Mouse (Mus musculus) myocyte (in vitro differentiated cells): ENCODE measurements at regions not wholly inside any gene's neighbourhood (a gene's known extent, or its start where the extent isn't known, plus 50 kb on each side); places are given as distances from the start of the nearest gene placed in this dataset.

ENCODE experiments used
- H3K27me3 ChIP-seq: one replicate; pipeline ENCODE4 v1.6.1; 2011; ENCODE audit not compliant: control insufficient read depth, insufficient read depth, insufficient read length
- H3K36me3 ChIP-seq: one replicate; pipeline ENCODE4 v1.6.1; 2011; ENCODE audit not compliant: control insufficient read depth, insufficient read depth
- H3K4me2 ChIP-seq: one replicate; pipeline ENCODE4 v1.6.1; 2011; ENCODE audit warnings: low read depth, control low read depth
- H3K4me3 ChIP-seq: one replicate; pipeline ENCODE4 v1.5.1; 2011; ENCODE audit warnings: mild to moderate bottlenecking, control low read depth, moderate library complexity
- H3K79me2 ChIP-seq: one replicate; pipeline ENCODE4 v1.6.1; 2011; ENCODE audit not compliant: control insufficient read depth, insufficient read depth
- H3ac ChIP-seq: one replicate; pipeline ENCODE4 v1.6.1; 2011; ENCODE audit not compliant: control insufficient read depth, insufficient read length
- CEBPB ChIP-seq: IDR thresholded peaks from 2 replicates; pipeline ENCODE4 v1.6.1; 2011; ENCODE audit warnings: mild to moderate bottlenecking, moderate library complexity; ENCODE audit not compliant: poor library complexity, insufficient read depth, severe bottlenecking
- E2F4 ChIP-seq: IDR thresholded peaks from one replicate; pipeline ENCODE4 v1.6.1; 2011; ENCODE audit warnings: mild to moderate bottlenecking, control low read depth, moderate library complexity; ENCODE audit not compliant: insufficient read depth
- MAX ChIP-seq: IDR thresholded peaks from one replicate; pipeline ENCODE4 v1.6.1; 2011; ENCODE audit warnings: low read depth, mild to moderate bottlenecking, control low read depth
- MYOD1 ChIP-seq, 3 experiments: IDR thresholded peaks; one replicate each; pipeline ENCODE4 v1.6.1; 2011; ENCODE audit warnings: control low read depth in 2 of 3, low read depth in 2 of 3, mild to moderate bottlenecking in 2 of 3, moderate library complexity in 1 of 3; ENCODE audit not compliant: insufficient read length in 2 of 3, control insufficient read depth in 1 of 3
- MYOG ChIP-seq, 3 experiments: IDR thresholded peaks; one replicate each; pipeline ENCODE4 v1.6.1; 2011; ENCODE audit warnings: control low read depth in 2 of 3, low read depth in 2 of 3, mild to moderate bottlenecking in 2 of 3; ENCODE audit not compliant: insufficient read length in 2 of 3, control insufficient read depth in 1 of 3, insufficient read depth in 1 of 3
- POLR2A ChIP-seq: IDR thresholded peaks from one replicate; pipeline ENCODE4 v1.6.1; 2011; ENCODE audit warnings: low read depth, mild to moderate bottlenecking, control low read depth, moderate library complexity; ENCODE audit not compliant: insufficient read length
- POLR2AphosphoS2 ChIP-seq: IDR thresholded peaks from one replicate; pipeline ENCODE4 v1.6.1; 2011; ENCODE audit warnings: low read depth, control low read depth; ENCODE audit not compliant: insufficient read length
- REST ChIP-seq: IDR thresholded peaks from one replicate; pipeline ENCODE4 v1.6.1; 2011; ENCODE audit warnings: mild to moderate bottlenecking, control low read depth, moderate library complexity; ENCODE audit not compliant: insufficient read depth, insufficient read length
- SRF ChIP-seq: IDR thresholded peaks from one replicate; pipeline ENCODE4 v1.6.1; 2011; ENCODE audit warnings: low read depth; ENCODE audit not compliant: control insufficient read depth, insufficient read length
- TCF12 ChIP-seq: IDR thresholded peaks from one replicate; pipeline ENCODE4 v1.6.1; 2011; ENCODE audit warnings: mild to moderate bottlenecking, control low read depth; ENCODE audit not compliant: poor library complexity, insufficient read depth, severe bottlenecking
- TCF3 ChIP-seq: IDR thresholded peaks from one replicate; pipeline ENCODE4 v1.6.1; 2011; ENCODE audit warnings: low read depth, control low read depth; ENCODE audit not compliant: insufficient read length
- USF1 ChIP-seq: IDR thresholded peaks from one replicate; pipeline ENCODE4 v1.6.1; 2011; ENCODE audit warnings: low read depth, mild to moderate bottlenecking, control low read depth, moderate library complexity

GRCm38 (mm10) chr13:119242358-119242757 is 186.0 kb upstream of the Paip1 start:
- TF ChIP-seq CEBPB (no peak), E2F4 (no peak), POLR2AphosphoS2 (no peak), POLR2A (no peak), USF1 (no peak), SRF (no peak), MAX (no peak), MYOD1 (IDR thresholded peaks at IDR 0.05; ENCODE audit: control insufficient read depth in 1 of 3, insufficient read length in 2 of 3, low read depth in 2 of 3) (no peak), TCF12 (no peak), REST (no peak), MYOG (IDR thresholded peaks at IDR 0.05; ENCODE audit: control insufficient read depth in 1 of 3, insufficient read depth in 1 of 3, insufficient read length in 2 of 3, low read depth in 2 of 3) (no peak), TCF3 (no peak)
- Histone ChIP-seq H3K4me2 (no peak overlapping the region), H3K79me2 (no peaks in the 10 kb centered on the region), H3K36me3 (no peaks in the 10 kb centered on the region), H3K4me3 (no peak overlapping the region), H3ac (no peak overlapping the region), H3K27me3 (no peaks in the 10 kb centered on the region)

GRCm38 (mm10) chr13:119247101-119247500 is 181.3 kb upstream of the Paip1 start:
- H3K79me2 ChIP-seq, result no peaks in the 10 kb centered on the region
- no peak for TF ChIP-seq USF1
- TF ChIP-seq POLR2A, result no peak
- TF ChIP-seq MAX, result no peak
- TF ChIP-seq REST, result no peak
- no peak for TF ChIP-seq MYOG (IDR thresholded peaks at IDR 0.05; ENCODE audit: control insufficient read depth in 1 of 3, insufficient read depth in 1 of 3, insufficient read length in 2 of 3, low read depth in 2 of 3)
- no peak for TF ChIP-seq SRF
- TF ChIP-seq POLR2AphosphoS2, result no peak
- no peak for TF ChIP-seq MYOD1 (IDR thresholded peaks at IDR 0.05; ENCODE audit: control insufficient read depth in 1 of 3, insufficient read length in 2 of 3, low read depth in 2 of 3)
- TF ChIP-seq TCF3, result no peak
- no peak for TF ChIP-seq E2F4
- TF ChIP-seq CEBPB, result no peak
- TF ChIP-seq TCF12, result no peak

GRCm38 (mm10) chr13:119252006-119252405 is 176.4 kb upstream of the Paip1 start:
- no peaks in the 10 kb centered on the region for H3K27me3 ChIP-seq
- H3K79me2 ChIP-seq, result no peaks in the 10 kb centered on the region
- no peak overlapping the region for H3K4me2 ChIP-seq
- no peak overlapping the region for H3ac ChIP-seq
- H3K36me3 ChIP-seq, result no peaks in the 10 kb centered on the region
- no peak overlapping the region for H3K4me3 ChIP-seq
- TF ChIP-seq CEBPB, result no peak
- TF ChIP-seq USF1, result no peak
- no peak for TF ChIP-seq MYOG (IDR thresholded peaks at IDR 0.05; ENCODE audit: control insufficient read depth in 1 of 3, insufficient read depth in 1 of 3, insufficient read length in 2 of 3, low read depth in 2 of 3)
- TF ChIP-seq E2F4, result no peak
- TF ChIP-seq SRF, result no peak
- no peak for TF ChIP-seq TCF12
- no peak for TF ChIP-seq REST
- no peak for TF ChIP-seq POLR2A
- TF ChIP-seq MYOD1 (IDR thresholded peaks at IDR 0.05; ENCODE audit: control insufficient read depth in 1 of 3, insufficient read length in 2 of 3, low read depth in 2 of 3), result no peak
- TF ChIP-seq MAX, result no peak
- TF ChIP-seq POLR2AphosphoS2, result no peak
- no peak for TF ChIP-seq TCF3

More at GRCm38 (mm10) chr13:119247101-119247500, 181.3 kb upstream of the Paip1 start:
- Histone ChIP-seq H3K4me2 (no peak overlapping the region), H3K27me3 (no peaks in the 10 kb centered on the region), H3K4me3 (no peak overlapping the region), H3ac (no peak overlapping the region), H3K36me3 (no peaks in the 10 kb centered on the region)

GRCm38 (mm10) chr13:119256350-119256749 is 172.1 kb upstream of the Paip1 start:
- Histone ChIP-seq H3K4me3 (no peak overlapping the region), H3K36me3 (no peaks in the 10 kb centered on the region), H3K4me2 (no peak overlapping the region), H3K79me2 (no peaks in the 10 kb centered on the region), H3K27me3 (no peaks in the 10 kb centered on the region), H3ac (no peak overlapping the region)
- no peak for TF ChIP-seq POLR2A
- no peak for TF ChIP-seq TCF12
- no peak for TF ChIP-seq MYOG (IDR thresholded peaks at IDR 0.05; ENCODE audit: control insufficient read depth in 1 of 3, insufficient read depth in 1 of 3, insufficient read length in 2 of 3, low read depth in 2 of 3)
- TF ChIP-seq CEBPB, result no peak
- no peak for TF ChIP-seq E2F4
- TF ChIP-seq MYOD1 (IDR thresholded peaks at IDR 0.05; ENCODE audit: control insufficient read depth in 1 of 3, insufficient read length in 2 of 3, low read depth in 2 of 3), result no peak
- no peak for TF ChIP-seq MAX
- no peak for TF ChIP-seq REST
- TF ChIP-seq USF1, result no peak
- TF ChIP-seq SRF, result no peak
- no peak for TF ChIP-seq POLR2AphosphoS2
- no peak for TF ChIP-seq TCF3
